Mouse (Mus musculus) myocyte (in vitro differentiated cells): ENCODE measurements at regions not wholly inside any gene's neighbourhood (a gene's known extent, or its start where the extent isn't known, plus 50 kb on each side); places are given as distances from the start of the nearest gene placed in this dataset.

Source experiments
- E2F4 ChIP-seq: IDR thresholded peaks from one replicate; pipeline ENCODE4 v1.6.1; 2011; ENCODE audit warnings: mild to moderate bottlenecking, control low read depth, moderate library complexity; ENCODE audit not compliant: insufficient read depth
- MAX ChIP-seq: IDR thresholded peaks from one replicate; pipeline ENCODE4 v1.6.1; 2011; ENCODE audit warnings: low read depth, mild to moderate bottlenecking, control low read depth
- MYOD1 ChIP-seq, 3 experiments: IDR thresholded peaks; one replicate each; pipeline ENCODE4 v1.6.1; 2011; ENCODE audit warnings: control low read depth in 2 of 3, low read depth in 2 of 3, mild to moderate bottlenecking in 2 of 3, moderate library complexity in 1 of 3; ENCODE audit not compliant: insufficient read length in 2 of 3, control insufficient read depth in 1 of 3
- MYOG ChIP-seq, 3 experiments: IDR thresholded peaks; one replicate each; pipeline ENCODE4 v1.6.1; 2011; ENCODE audit warnings: control low read depth in 2 of 3, low read depth in 2 of 3, mild to moderate bottlenecking in 2 of 3; ENCODE audit not compliant: insufficient read length in 2 of 3, control insufficient read depth in 1 of 3, insufficient read depth in 1 of 3
- POLR2A ChIP-seq: IDR thresholded peaks from one replicate; pipeline ENCODE4 v1.6.1; 2011; ENCODE audit warnings: low read depth, mild to moderate bottlenecking, control low read depth, moderate library complexity; ENCODE audit not compliant: insufficient read length
- POLR2AphosphoS2 ChIP-seq: IDR thresholded peaks from one replicate; pipeline ENCODE4 v1.6.1; 2011; ENCODE audit warnings: low read depth, control low read depth; ENCODE audit not compliant: insufficient read length
- REST ChIP-seq: IDR thresholded peaks from one replicate; pipeline ENCODE4 v1.6.1; 2011; ENCODE audit warnings: mild to moderate bottlenecking, control low read depth, moderate library complexity; ENCODE audit not compliant: insufficient read depth, insufficient read length
- TCF12 ChIP-seq: IDR thresholded peaks from one replicate; pipeline ENCODE4 v1.6.1; 2011; ENCODE audit warnings: mild to moderate bottlenecking, control low read depth; ENCODE audit not compliant: poor library complexity, insufficient read depth, severe bottlenecking
- TCF3 ChIP-seq: IDR thresholded peaks from one replicate; pipeline ENCODE4 v1.6.1; 2011; ENCODE audit warnings: low read depth, control low read depth; ENCODE audit not compliant: insufficient read length

- TF ChIP-seq POLR2A (no peak), MYOG (IDR thresholded peaks at IDR 0.05; ENCODE audit: control insufficient read depth in 1 of 3, insufficient read depth in 1 of 3, insufficient read length in 2 of 3, low read depth in 2 of 3) (no peak), TCF12 (no peak), MYOD1 (IDR thresholded peaks at IDR 0.05; ENCODE audit: control insufficient read depth in 1 of 3, insufficient read length in 2 of 3, low read depth in 2 of 3) (no peak), MAX (no peak), POLR2AphosphoS2 (no peak), TCF3 (no peak), E2F4 (no peak), REST (no peak)
Measured at GRCm38 (mm10) chr6:22443170-22443569, 87.1 kb upstream of the Fam3c start.
